Mouse (Mus musculus) R1 (cell line): ENCODE data around the gene Tns2.
A peak's percentile ranks its signal among the peaks of the same experiment; 100 is the strongest.
"Not testable (repeated sequence)": the region's sequence is repeated elsewhere in the genome, so short reads cannot be mapped to it uniquely, and the experiment has no call there.

Experiments used
- DNase-seq: peaks from one replicate; pipeline ENCODE4 v3.0.0-alpha.2; 2018; ENCODE audit warnings: low read depth, low spot score

Gene Tns2

GRCm38 (mm10) chr15:102100161-102100981 lies at the start of gene Tns2:
Tns2 (plus strand) TSS chr15:102100413.
- DNase-seq, result peak; percentile 71

- DNase-seq, result peak; percentile 89
Measured at GRCm38 (mm10) chr15:102051920-102052683, 48.1 kb upstream of the Tns2 start.

GRCm38 (mm10) chr15:102056495-102057174 lies 43.6 kb upstream of the Tns2 start:
- no peak for DNase-seq

- peak; percentile 92 for DNase-seq
Measured at GRCm38 (mm10) chr15:102065661-102066325, 34.4 kb upstream of the Tns2 start.

GRCm38 (mm10) chr15:102070476-102071467 lies 29.4 kb upstream of the Tns2 start:
- DNase-seq, result no peak

GRCm38 (mm10) chr15:102072963-102073558 lies 27.2 kb upstream of the Tns2 start:
- DNase-seq, result no peak

- DNase-seq, result peak; percentile 99
Measured at GRCm38 (mm10) chr15:102073559-102074069, 26.6 kb upstream of the Tns2 start, which contains the start of gene Eif4b. Eif4b (plus strand) TSS chr15:102073773.

- DNase-seq, result peak; percentile 83
Measured at GRCm38 (mm10) chr15:102074070-102074731, 26.0 kb upstream of the Tns2 start.

GRCm38 (mm10) chr15:102074876-102075585 lies 25.2 kb upstream of the Tns2 start:
- no peak for DNase-seq

- DNase-seq, result no peak
Measured at GRCm38 (mm10) chr15:102077111-102077677, 23.0 kb upstream of the Tns2 start.

- peak; percentile 59 for DNase-seq
Measured at GRCm38 (mm10) chr15:102079221-102079620, 21.0 kb upstream of the Tns2 start.

GRCm38 (mm10) chr15:102079924-102080323 lies 20.3 kb upstream of the Tns2 start:
- DNase-seq, result not testable (repeated sequence)

GRCm38 (mm10) chr15:102080429-102080828 lies 19.8 kb upstream of the Tns2 start:
- no peak for DNase-seq

GRCm38 (mm10) chr15:102082148-102082547 lies 18.1 kb upstream of the Tns2 start:
- DNase-seq, result no peak

- DNase-seq, result peak; percentile 58
Measured at GRCm38 (mm10) chr15:102083028-102083427, 17.2 kb upstream of the Tns2 start.

GRCm38 (mm10) chr15:102089914-102090585 lies 10.2 kb upstream of the Tns2 start:
- no peak for DNase-seq

- DNase-seq, result no peak
Measured at GRCm38 (mm10) chr15:102091063-102091679, 9.0 kb upstream of the Tns2 start.
